ENCODE assay signal across 8 mouse cellular contexts in the genomic region with DNA sequence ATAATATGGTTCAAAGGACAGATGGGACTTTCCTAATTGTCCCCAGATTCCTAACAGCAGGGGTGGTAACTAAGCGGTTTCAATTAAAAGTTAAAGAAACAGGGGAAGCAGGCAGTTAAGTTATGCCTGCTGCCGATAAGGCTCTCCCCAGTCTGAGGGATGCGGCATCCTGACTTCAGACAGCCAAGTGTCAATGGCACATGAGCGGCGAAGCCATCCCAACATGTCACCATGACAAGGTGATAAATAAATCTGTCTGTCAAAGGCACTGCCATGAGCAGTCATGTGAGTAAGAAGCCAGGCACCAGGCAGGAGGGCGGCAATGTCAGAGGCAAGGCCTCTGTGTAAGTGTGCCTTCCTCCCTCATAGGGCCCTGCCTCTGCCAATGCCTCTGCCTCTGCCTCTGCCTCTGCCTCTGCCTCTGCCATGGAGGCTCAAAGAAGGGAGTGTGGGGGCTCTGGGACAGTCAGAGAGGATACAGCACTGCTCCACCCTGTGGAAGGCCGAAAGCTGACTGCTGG. TPM values are rescaled to one million over a fixed set of nuclear protein-coding genes. Genes with fewer than 3 reads are reported as not detected.
DNase-seq lines count a peak whose midpoint lies in the region; ATAC-seq and TF ChIP-seq lines count a peak whose summit lies in the region.

No protein-coding gene starts in this region.

- WGBS in embryonic facial prominence, embryonic 15.5 days: 60% methylated on average over 7 of the region's 7 CpGs
- 37% methylated on average over 7 of the region's 7 CpGs for WGBS in midbrain, postnatal 0 days

- no peak overlapping the region for H3K4me2 ChIP-seq in embryonic facial prominence, embryonic 15.5 days (replicated peaks)
- H3K4me2 ChIP-seq in midbrain, postnatal 0 days (ENCODE audit: low read depth, low read length, poor library complexity, severe bottlenecking): no peak overlapping the region

- intact Hi-C loops in heart, postnatal 36 days (cut with DNase I): loop anchor here (5.0 kb wide), 1 partner anchor 35 kb away; no protein-coding TSS in a partner anchor
- intact Hi-C loops in heart, postnatal 10 days (cut with DNase I): loop anchor here (5.0 kb wide), 1 partner anchor 55 kb away; a partner anchor contains a TSS
- intact Hi-C loops in gastrocnemius, postnatal 14 days (cut with DNase I; ENCODE audit: low total_unique reads): no loop called here

- peak; percentile 97 for DNase-seq in heart, adult 11 months
- DNase-seq in heart, postnatal 36 days: no peak
- DNase-seq in heart, postnatal 10 days: peak; percentile 51 to 58
- DNase-seq in midbrain, postnatal 0 days (ENCODE audit: low spot score): peak; percentile 55
- DNase-seq in gastrocnemius, postnatal 14 days: no peak
- no peak for DNase-seq in kidney, postnatal 14 days
- DNase-seq in right cerebral cortex, postnatal 14 days: no peak

- 0 out of 2 replicates have a peak overlapping the region, but pooled peaks have one; percentile 3 for H3K27ac ChIP-seq in embryonic facial prominence, embryonic 15.5 days (replicated peaks)
- H3K27ac ChIP-seq in midbrain, postnatal 0 days (ENCODE audit: low read depth, low read length): no peak overlapping the region

- H3K36me3 ChIP-seq in embryonic facial prominence, embryonic 15.5 days: peaks cover 12% of the 10 kb centered on the region; the same call in 1 of the 2 replicates
- no peaks in the 10 kb centered on the region; the same call in 1 of the 2 replicates for H3K36me3 ChIP-seq in midbrain, postnatal 0 days (ENCODE audit: insufficient read depth, low read length)

- H3K4me1 ChIP-seq in embryonic facial prominence, embryonic 15.5 days: peaks cover 42% of the 10 kb centered on the region
- H3K4me1 ChIP-seq in midbrain, postnatal 0 days (ENCODE audit: insufficient read depth, low read length): peaks cover 16% of the 10 kb centered on the region; the same call in 1 of the 2 replicates

- 0 out of 2 replicates have a peak, but pooled peaks have one; percentile 11 for TF ChIP-seq CTCF in midbrain, postnatal 0 days (IDR thresholded peaks at IDR 0.05)

- H3K9me3 ChIP-seq in embryonic facial prominence, embryonic 15.5 days (replicated peaks): no peaks in the 10 kb centered on the region
- H3K9me3 ChIP-seq in midbrain, postnatal 0 days (ENCODE audit: low read length): no peaks in the 10 kb centered on the region

- ATAC-seq in embryonic facial prominence, embryonic 15.5 days (ENCODE audit: insufficient number of reproducible peaks, low FRiP score, low TSS enrichment, low read depth): no peak
- no peak; the same call in 1 of the 2 replicates for ATAC-seq in midbrain, postnatal 0 days (ENCODE audit: low FRiP score)

- no peak overlapping the region; the same call in 1 of the 2 replicates for H3K9ac ChIP-seq in embryonic facial prominence, embryonic 15.5 days
- no peak overlapping the region for H3K9ac ChIP-seq in midbrain, postnatal 0 days (replicated peaks; ENCODE audit: low read length, poor library complexity, severe bottlenecking)

- no peak overlapping the region for H3K4me3 ChIP-seq in embryonic facial prominence, embryonic 15.5 days (replicated peaks)
- H3K4me3 ChIP-seq in midbrain, postnatal 0 days (ENCODE audit: low read depth, low read length): no peak overlapping the region

- no peaks in the 10 kb centered on the region for H3K27me3 ChIP-seq in embryonic facial prominence, embryonic 15.5 days
- H3K27me3 ChIP-seq in midbrain, postnatal 0 days (ENCODE audit: insufficient read depth, low read length): no peaks in the 10 kb centered on the region

RNA-seq across cellular contexts. Expression of a gene that starts 55.8 kb away (rescaled TPM):
- 1 to 10 TPM; 1.5 to 1.7 TPM for total RNA-seq in heart, postnatal 36 days (2021)
- polyA plus RNA-seq in embryonic facial prominence, embryonic 15.5 days (2015; fragmentation: Nextera tagmentation; extraction: Ambion mirVana): 131 and 137 TPM in 2 replicates
- total RNA-seq in heart, postnatal 10 days (2021): 1 to 10 TPM; 6.2 to 6.3 TPM
- total RNA-seq in midbrain, postnatal 0 days (2014; rRNA removed): 32.6 and 37.2 TPM in 2 replicates
- polyA plus RNA-seq in midbrain, postnatal 0 days (2015; fragmentation: Nextera tagmentation; extraction: Ambion mirVana): 10.7 and 12.1 TPM in 2 replicates
- 1 to 10 TPM; 1.2 to 1.8 TPM for total RNA-seq in gastrocnemius, postnatal 14 days (2021)

RNA-seq across cellular contexts. Expression of a gene that starts 56.8 kb away (rescaled TPM):
- 10 to 100 TPM; 23.8 to 28.6 TPM for total RNA-seq in heart, postnatal 36 days (2021)
- 64.7 and 71.3 TPM in 2 replicates for polyA plus RNA-seq in embryonic facial prominence, embryonic 15.5 days (2015; fragmentation: Nextera tagmentation; extraction: Ambion mirVana)
- total RNA-seq in heart, postnatal 10 days (2021): 10 to 100 TPM; 46.2 to 53.5 TPM
- 58.6 and 64.8 TPM in 2 replicates for total RNA-seq in midbrain, postnatal 0 days (2014; rRNA removed)
- 25.9 and 29.1 TPM in 2 replicates for polyA plus RNA-seq in midbrain, postnatal 0 days (2015; fragmentation: Nextera tagmentation; extraction: Ambion mirVana)
- total RNA-seq in gastrocnemius, postnatal 14 days (2021): 10 to 100 TPM; 22.4 to 29.3 TPM

Comparison
In these comparisons a context has a peak if more than half of its experiments do, and no peak if none do; other contexts are left out.
1. DNase-seq: peak in heart, adult 11 months (single experiment), heart, postnatal 10 days (2 of 2) and midbrain, postnatal 0 days (single experiment); none in heart, postnatal 36 days (0 of 2), gastrocnemius, postnatal 14 days (single experiment), kidney, postnatal 14 days (single experiment) and right cerebral cortex, postnatal 14 days (single experiment).